Mouse (Mus musculus): Measurements from ENCODE around the gene Itgb1bp2.

GRCm38 (mm10) chrX:101472202-101472601 is 23.3 kb downstream of the Itgb1bp2 start:
- TF ChIP-seq GATA1 (IDR thresholded peaks at IDR 0.05; ENCODE audit: low read length) (no peak), TAL1 (IDR thresholded peaks at IDR 0.05; ENCODE audit: low read length) (no peak)

All from erythroblast, embryonic 14.5 days (primary cell).